Mouse (Mus musculus) G1E (cell line): ENCODE measurements around the gene Hikeshi. TPM values are rescaled to one million over a fixed set of nuclear protein-coding genes. Genes with fewer than 3 reads are reported as not detected.

Experiments
- ATAC-seq: 2 replicates; pipeline ENCODE4 v1.8.0; 2016; ENCODE audit warnings: mild to moderate bottlenecking; ENCODE audit not compliant: insufficient number of reproducible peaks, poor library complexity, low FRiP score, severe bottlenecking; ENCODE audit errors: extremely low read depth
- DNase-seq: peaks from one replicate; pipeline ENCODE4 v3.0.0; 2012; ENCODE audit warnings: low spot score
- H3K27me3 ChIP-seq: 2 replicates; pipeline ENCODE4 v1.6.1; 2012; ENCODE audit warnings: mild to moderate bottlenecking, low read length, inconsistent platforms; ENCODE audit not compliant: insufficient read depth
- H3K36me3 ChIP-seq: replicated peaks from 2 replicates; pipeline ENCODE3; 2012; ENCODE audit warnings: mild to moderate bottlenecking, inconsistent platforms
- H3K4me1 ChIP-seq: 2 replicates; pipeline ENCODE4 v1.6.1; 2012; ENCODE audit warnings: low read depth, low read length, inconsistent platforms, mixed read lengths; ENCODE audit not compliant: insufficient read depth
- H3K4me3 ChIP-seq: 2 replicates; pipeline ENCODE4 v1.5.1; 2012; ENCODE audit warnings: low read depth, mild to moderate bottlenecking, inconsistent platforms, low read length, moderate library complexity, mixed read lengths
- H3K9me3 ChIP-seq: replicated peaks from 2 replicates; pipeline ENCODE4 v1.6.1; 2012; ENCODE audit warnings: inconsistent platforms
- CTCF ChIP-seq: IDR thresholded peaks from 2 replicates; pipeline ENCODE4 v1.5.1; 2012; ENCODE audit warnings: low read depth, low read length, inconsistent platforms, mixed read lengths
- GATA1 ChIP-seq: IDR thresholded peaks from 2 replicates; pipeline ENCODE4 v1.6.1; 2012; ENCODE audit warnings: borderline replicate concordance, low read length, inconsistent platforms, mixed read lengths
- GATA2 ChIP-seq: IDR thresholded peaks from 2 replicates; pipeline ENCODE4 v1.6.1; 2012; ENCODE audit warnings: low read depth, low read length, inconsistent platforms, borderline replicate concordance
- POLR2AphosphoS5 ChIP-seq: IDR thresholded peaks from 2 replicates; pipeline ENCODE4 v1.6.1; 2012; ENCODE audit warnings: low read depth, low read length, inconsistent platforms; ENCODE audit not compliant: insufficient replicate concordance
- TAL1 ChIP-seq: conservative IDR thresholded peaks from 2 replicates; pipeline ENCODE4 v1.6.1; 2012; ENCODE audit warnings: low read depth, low read length, inconsistent platforms, mixed read lengths
- polyA plus RNA-seq: library from polyadenylated mRNA; stranded (reverse); fragments of >175 nt; gene quantifications from 2 replicates; pipeline ENCODE4 v1.2.3, GENCODE M21; 2012
- total RNA-seq, 2 experiments: library from RNA; stranded (forward) in 1 of 2; stranded (reverse) in 1 of 2; fragments of 200-1000 nt in 1 of 2; fragments of >200 nt in 1 of 2; fragmentation: Nextera tagmentation in 1 of 2; gene quantifications; 2 replicates each; pipeline ENCODE4 v1.2.3; 2014 to 2017

Gene Hikeshi
- total and polyA plus RNA-seq, 3 experiments = 44.1 to 212 (median 118) TPM

GRCm38 (mm10) chr7:89884551-89884950 lies 56.5 kb downstream of the Hikeshi start:
- no peak for ATAC-seq

GRCm38 (mm10) chr7:89879686-89880085 lies 61.3 kb downstream of the Hikeshi start:
- 0 out of 2 replicates have a peak, but pooled peaks cover 3% of the 10 kb centered on the region for H3K27me3 ChIP-seq
- no peaks in the 10 kb centered on the region for H3K36me3 ChIP-seq
- H3K9me3 ChIP-seq = no peaks in the 10 kb centered on the region
- ATAC-seq (no peak), DNase-seq (no peak)
- H3K4me1 ChIP-seq = no peaks in the 10 kb centered on the region
- no peak for TF ChIP-seq GATA1
- no peak for TF ChIP-seq POLR2AphosphoS5
- TF ChIP-seq CTCF = no peak
- no peak for TF ChIP-seq GATA2
- H3K4me3 ChIP-seq = no peak overlapping the region

More at GRCm38 (mm10) chr7:89884551-89884950, 56.5 kb downstream of the Hikeshi start:
- TF ChIP-seq GATA2 (no peak), TAL1 (no peak), CTCF (no peak), POLR2AphosphoS5 (no peak), GATA1 (no peak)
- H3K36me3 ChIP-seq = no peaks in the 10 kb centered on the region
- DNase-seq = no peak
- H3K4me1 ChIP-seq = no peaks in the 10 kb centered on the region
- no peaks in the 10 kb centered on the region for H3K27me3 ChIP-seq
- no peak overlapping the region for H3K4me3 ChIP-seq
- H3K9me3 ChIP-seq = no peaks in the 10 kb centered on the region

Other genes starting within 250 kb of the Hikeshi start
- not detected in 2 replicates for gene Ccdc81, start 37.6 kb downstream of the Hikeshi start, total RNA-seq (2014; fragmentation: Nextera tagmentation)
- not detected in 2 replicates for gene Ccdc81, start 37.6 kb downstream of the Hikeshi start, total RNA-seq (2017)
- not detected in 2 replicates for gene Ccdc81, start 37.6 kb downstream of the Hikeshi start, polyA plus RNA-seq
- gene Eed, start 39.8 kb upstream of the Hikeshi start, total RNA-seq (2014; fragmentation: Nextera tagmentation) = 83.5 and 101 TPM in 2 replicates
- gene Eed, start 39.8 kb upstream of the Hikeshi start, total RNA-seq (2017) = 132 and 137 TPM in 2 replicates
- gene Eed, start 39.8 kb upstream of the Hikeshi start, polyA plus RNA-seq = 147 and 195 TPM in 2 replicates
- gene Picalm, start 189.0 kb upstream of the Hikeshi start, total RNA-seq (2014; fragmentation: Nextera tagmentation) = 367 and 377 TPM in 2 replicates
- 155 and 166 TPM in 2 replicates for gene Picalm, start 189.0 kb upstream of the Hikeshi start, total RNA-seq (2017)
- 62.8 and 67.8 TPM in 2 replicates for gene Picalm, start 189.0 kb upstream of the Hikeshi start, polyA plus RNA-seq